Mouse (Mus musculus): ENCODE results near the gene Rcn1. TPM values are rescaled to one million over a fixed set of nuclear protein-coding genes. Genes with fewer than 3 reads are reported as not detected.

The Rcn1 gene
- polyA plus RNA-seq, 1 experiment from 2014 or later: 131 TPM

DNA sequence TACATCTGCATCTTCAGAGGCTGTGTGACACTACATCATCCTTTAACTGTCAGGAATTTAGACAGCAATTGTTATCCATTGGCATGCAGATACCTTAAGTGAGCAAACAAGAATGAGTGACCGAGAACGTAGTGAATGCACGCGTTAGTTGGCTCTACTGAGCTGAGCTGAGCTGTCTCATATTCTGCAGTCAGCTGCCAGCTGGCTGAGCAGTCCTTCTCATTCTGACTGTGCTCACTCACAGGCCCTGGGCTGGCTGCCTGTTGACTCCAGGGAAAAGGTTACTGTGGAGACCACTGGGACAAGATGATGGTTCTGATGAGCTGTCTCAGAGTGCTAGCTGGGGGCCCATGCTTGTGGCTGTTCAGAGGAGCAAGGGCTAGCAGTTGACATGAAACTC, 9.4 kb upstream of the Rcn1 start:
- H3K27ac ChIP-seq (replicated peaks; ENCODE audit: low read depth, low read length): no peak overlapping the region
- H3K9ac ChIP-seq (ENCODE audit: low read length): no peak overlapping the region
- H3K27me3 ChIP-seq (ENCODE audit: control insufficient read depth, insufficient read depth, low read length): no peaks in the 10 kb centered on the region
- H3K4me1 ChIP-seq (ENCODE audit: control insufficient read depth, insufficient read depth, low read length): no peaks in the 10 kb centered on the region
- 87% methylated on average over 4 of the region's 4 CpGs for WGBS
- no peak for DNase-seq (ENCODE audit: low spot score)
- no peak overlapping the region for H3K4me2 ChIP-seq (ENCODE audit: low read depth, severe bottlenecking)
- H3K36me3 ChIP-seq (ENCODE audit: control insufficient read depth, insufficient read depth, low read length): no peaks in the 10 kb centered on the region
- no peak for ATAC-seq (ENCODE audit: insufficient number of reproducible peaks, low FRiP score, low TSS enrichment, low read depth)
- H3K9me3 ChIP-seq (ENCODE audit: control insufficient read depth, low read length): no peaks in the 10 kb centered on the region
- no peak overlapping the region for H3K4me3 ChIP-seq (ENCODE audit: low read depth, low read length)

DNA sequence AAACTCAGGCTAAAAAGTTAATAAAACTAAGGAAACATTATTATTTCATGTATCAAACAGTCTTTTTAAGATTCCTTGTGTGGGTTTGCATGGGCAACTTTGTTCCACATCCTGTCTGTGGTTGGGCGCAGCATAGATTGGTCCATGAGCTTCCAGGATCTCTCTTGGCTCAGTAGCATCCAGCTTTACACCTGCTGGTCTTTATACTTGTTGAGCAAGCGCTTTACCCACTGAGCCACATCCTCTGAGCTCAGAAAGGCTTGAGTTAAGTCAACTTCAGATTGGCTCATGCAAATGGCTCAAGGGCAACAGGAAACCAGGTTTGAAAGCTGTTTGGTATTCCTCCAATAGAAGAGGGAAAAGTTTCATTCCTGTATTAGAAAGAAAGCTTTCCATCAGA, 3.1 kb upstream of the Rcn1 start:
- WGBS: 86% methylated on average over 2 of the region's 2 CpGs
- no peak overlapping the region for H3K4me3 ChIP-seq (ENCODE audit: low read depth, low read length)
- no peaks in the 10 kb centered on the region for H3K9me3 ChIP-seq (ENCODE audit: control insufficient read depth, low read length)
- H3K4me1 ChIP-seq (ENCODE audit: control insufficient read depth, insufficient read depth, low read length): peaks cover 9% of the 10 kb centered on the region
- no peak overlapping the region for H3K27ac ChIP-seq (replicated peaks; ENCODE audit: low read depth, low read length)
- H3K4me2 ChIP-seq (ENCODE audit: low read depth, severe bottlenecking): no peak overlapping the region
- ATAC-seq (ENCODE audit: insufficient number of reproducible peaks, low FRiP score, low TSS enrichment, low read depth) (no peak), DNase-seq (ENCODE audit: low spot score) (no peak)
- no peaks in the 10 kb centered on the region for H3K27me3 ChIP-seq (ENCODE audit: control insufficient read depth, insufficient read depth, low read length)
- no peaks in the 10 kb centered on the region for H3K36me3 ChIP-seq (ENCODE audit: control insufficient read depth, insufficient read depth, low read length)
- no peak overlapping the region for H3K9ac ChIP-seq (ENCODE audit: low read length)

GRCm38 (mm10) chr2:105400558-105400957, 1.4 kb upstream of the Rcn1 start:
- Histone ChIP-seq H3K4me1 (ENCODE audit: control insufficient read depth, insufficient read depth, low read length) (peaks cover 14% of the 10 kb centered on the region), H3K9me3 (ENCODE audit: control insufficient read depth, low read length) (no peaks in the 10 kb centered on the region), H3K27ac (replicated peaks; ENCODE audit: low read depth, low read length) (no peak overlapping the region), H3K9ac (ENCODE audit: low read length) (no peak overlapping the region), H3K27me3 (ENCODE audit: control insufficient read depth, insufficient read depth, low read length) (no peaks in the 10 kb centered on the region), H3K36me3 (ENCODE audit: control insufficient read depth, insufficient read depth, low read length) (no peaks in the 10 kb centered on the region), H3K4me3 (ENCODE audit: low read depth, low read length) (no peak overlapping the region), H3K4me2 (ENCODE audit: low read depth, severe bottlenecking) (no peak overlapping the region)
- no peak for ATAC-seq (ENCODE audit: insufficient number of reproducible peaks, low FRiP score, low TSS enrichment, low read depth)
- WGBS: 88% methylated on average over 4 of the region's 4 CpGs
- DNase-seq (ENCODE audit: low spot score): no peak

- 0% methylated on average over 31 of the region's 31 CpGs for WGBS
- Histone ChIP-seq H3K4me1 (ENCODE audit: control insufficient read depth, insufficient read depth, low read length) (peaks cover 14% of the 10 kb centered on the region), H3K9me3 (ENCODE audit: control insufficient read depth, low read length) (no peaks in the 10 kb centered on the region), H3K4me2 (ENCODE audit: low read depth, severe bottlenecking) (peak overlapping the region; percentile 84), H3K27me3 (ENCODE audit: control insufficient read depth, insufficient read depth, low read length) (no peaks in the 10 kb centered on the region), H3K36me3 (ENCODE audit: control insufficient read depth, insufficient read depth, low read length) (peaks cover 6% of the 10 kb centered on the region; the same call in 1 of the 2 replicates), H3K27ac (replicated peaks; ENCODE audit: low read depth, low read length) (peak overlapping the region; percentile 94), H3K9ac (ENCODE audit: low read length) (peak overlapping the region; percentile 95), H3K4me3 (ENCODE audit: low read depth, low read length) (peak overlapping the region; percentile 63)
- peak; percentile 74 for DNase-seq (ENCODE audit: low spot score)
- ATAC-seq (ENCODE audit: insufficient number of reproducible peaks, low FRiP score, low TSS enrichment, low read depth): peak; percentile 48
Observed at GRCm38 (mm10) chr2:105398636-105399084, 459 bp downstream of the Rcn1 start.

DNA sequence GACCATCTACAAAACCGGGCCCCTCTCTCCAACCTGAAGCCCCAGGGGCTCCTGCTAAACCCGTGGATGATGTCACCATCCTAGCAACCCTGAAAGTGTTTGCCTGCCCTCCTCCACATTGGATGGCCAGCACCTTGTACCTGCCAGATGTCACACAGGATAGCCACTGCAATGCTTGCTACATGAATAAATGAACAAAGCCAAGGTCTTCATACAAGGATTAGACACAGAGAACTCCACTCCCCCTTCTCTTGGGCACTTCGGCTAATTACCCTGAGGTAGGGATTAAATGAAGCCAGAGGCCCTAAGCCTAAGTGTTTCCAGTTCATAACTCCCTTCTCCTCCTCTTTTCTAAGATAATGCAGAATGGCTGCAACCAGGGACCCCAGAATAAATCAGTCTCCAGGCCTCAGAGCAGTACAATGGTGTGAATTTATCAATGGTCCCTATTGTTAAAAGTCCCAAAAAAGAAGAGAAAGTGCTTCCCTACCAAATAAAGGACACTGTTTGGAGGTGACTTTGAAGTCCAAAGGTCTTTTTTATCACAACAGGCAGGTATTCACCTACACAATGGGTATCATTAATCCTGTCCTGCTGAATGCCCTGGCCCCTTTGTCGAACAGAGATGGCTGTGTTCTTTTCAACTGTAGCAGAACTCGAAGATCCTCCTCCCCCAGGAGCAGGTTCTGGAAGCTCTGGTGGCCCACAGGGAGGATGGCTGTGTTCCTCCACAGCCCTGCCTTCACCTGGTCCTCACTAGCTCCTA, 1.5 kb downstream of the Rcn1 start:
- peaks cover 14% of the 10 kb centered on the region for H3K4me1 ChIP-seq (ENCODE audit: control insufficient read depth, insufficient read depth, low read length)
- no peak overlapping the region for H3K27ac ChIP-seq (replicated peaks; ENCODE audit: low read depth, low read length)
- peak overlapping the region; percentile 84 for H3K4me2 ChIP-seq (ENCODE audit: low read depth, severe bottlenecking)
- WGBS: 49% methylated on average over 5 of the region's 5 CpGs
- peak overlapping the region; percentile 95 for H3K9ac ChIP-seq (ENCODE audit: low read length)
- DNase-seq (ENCODE audit: low spot score): peak; percentile 29
- no peaks in the 10 kb centered on the region for H3K27me3 ChIP-seq (ENCODE audit: control insufficient read depth, insufficient read depth, low read length)
- no peaks in the 10 kb centered on the region for H3K9me3 ChIP-seq (ENCODE audit: control insufficient read depth, low read length)
- ATAC-seq (ENCODE audit: insufficient number of reproducible peaks, low FRiP score, low TSS enrichment, low read depth): no peak
- peak overlapping the region; percentile 63 for H3K4me3 ChIP-seq (ENCODE audit: low read depth, low read length)
- peaks cover 6% of the 10 kb centered on the region; the same call in 1 of the 2 replicates for H3K36me3 ChIP-seq (ENCODE audit: control insufficient read depth, insufficient read depth, low read length)

GRCm38 (mm10) chr2:105396066-105396465, 3.1 kb downstream of the Rcn1 start:
- Histone ChIP-seq H3K36me3 (ENCODE audit: control insufficient read depth, insufficient read depth, low read length) (peaks cover 12% of the 10 kb centered on the region; the same call in 1 of the 2 replicates), H3K9me3 (ENCODE audit: control insufficient read depth, low read length) (no peaks in the 10 kb centered on the region)
- 92% methylated on average over 9 of the region's 9 CpGs for WGBS

DNA sequence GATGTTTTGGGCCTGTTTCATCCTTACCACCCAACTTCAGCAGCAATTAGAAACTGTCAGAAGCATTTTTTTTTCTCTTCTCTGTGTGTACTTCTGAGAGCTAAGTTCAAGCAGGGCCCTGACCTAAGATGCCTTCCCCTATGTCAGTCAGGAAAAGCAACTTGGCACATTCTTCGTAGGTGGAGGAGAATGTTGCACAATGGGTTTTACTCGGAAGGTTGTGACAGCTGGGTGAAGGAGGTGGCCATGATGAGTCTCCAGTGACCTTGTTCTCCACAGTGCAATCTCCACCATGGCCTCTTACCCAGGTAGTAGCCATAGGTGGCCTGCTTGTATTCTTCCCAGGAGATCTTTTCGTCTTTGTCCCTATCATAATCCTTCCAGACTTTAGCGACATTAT, 4.7 kb downstream of the Rcn1 start:
- Histone ChIP-seq H3K9ac (ENCODE audit: low read length) (no peak overlapping the region), H3K27me3 (ENCODE audit: control insufficient read depth, insufficient read depth, low read length) (no peaks in the 10 kb centered on the region), H3K36me3 (ENCODE audit: control insufficient read depth, insufficient read depth, low read length) (peaks cover 14% of the 10 kb centered on the region; the same call in 1 of the 2 replicates), H3K4me2 (ENCODE audit: low read depth, severe bottlenecking) (no peak overlapping the region), H3K27ac (replicated peaks; ENCODE audit: low read depth, low read length) (no peak overlapping the region), H3K4me3 (ENCODE audit: low read depth, low read length) (no peak overlapping the region), H3K9me3 (ENCODE audit: control insufficient read depth, low read length) (no peaks in the 10 kb centered on the region), H3K4me1 (ENCODE audit: control insufficient read depth, insufficient read depth, low read length) (peaks cover 14% of the 10 kb centered on the region)
- ATAC-seq (ENCODE audit: insufficient number of reproducible peaks, low FRiP score, low TSS enrichment, low read depth) (no peak), DNase-seq (ENCODE audit: low spot score) (no peak)
- 91% methylated on average over 4 of the region's 4 CpGs for WGBS

More at GRCm38 (mm10) chr2:105396066-105396465, 3.1 kb downstream of the Rcn1 start:
- H3K4me3 ChIP-seq (ENCODE audit: low read depth, low read length): no peak overlapping the region
- no peak overlapping the region for H3K4me2 ChIP-seq (ENCODE audit: low read depth, severe bottlenecking)
- H3K4me1 ChIP-seq (ENCODE audit: control insufficient read depth, insufficient read depth, low read length): peaks cover 14% of the 10 kb centered on the region
- no peak overlapping the region for H3K9ac ChIP-seq (ENCODE audit: low read length)
- DNase-seq (ENCODE audit: low spot score): no peak
- H3K27ac ChIP-seq (replicated peaks; ENCODE audit: low read depth, low read length): no peak overlapping the region
- H3K27me3 ChIP-seq (ENCODE audit: control insufficient read depth, insufficient read depth, low read length): no peaks in the 10 kb centered on the region
- no peak for ATAC-seq (ENCODE audit: insufficient number of reproducible peaks, low FRiP score, low TSS enrichment, low read depth)

DNA sequence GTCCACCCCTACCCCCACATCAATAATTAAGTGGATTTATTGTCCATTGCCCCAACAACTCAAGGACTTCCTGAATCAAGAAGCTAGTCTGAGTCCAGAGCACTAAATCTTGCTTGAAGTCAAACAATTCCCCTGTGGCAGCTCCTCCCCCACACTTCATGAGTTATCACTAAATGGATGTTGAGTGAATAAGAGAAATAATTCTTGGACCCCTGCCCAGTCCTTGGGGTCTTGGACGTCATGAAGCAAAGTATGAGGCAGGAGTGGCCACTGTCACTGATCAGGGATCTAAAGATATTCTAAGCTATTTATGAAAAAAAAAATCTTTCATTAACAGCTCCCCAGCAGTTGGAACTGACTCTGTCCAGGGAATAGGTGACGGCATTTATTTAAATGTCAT, 6.6 kb downstream of the Rcn1 start:
- H3K36me3 ChIP-seq (ENCODE audit: control insufficient read depth, insufficient read depth, low read length): peaks cover 21% of the 10 kb centered on the region
- DNase-seq (ENCODE audit: low spot score): no peak

More for the DNA sequence above, 6.6 kb downstream of the Rcn1 start:
- ATAC-seq (ENCODE audit: insufficient number of reproducible peaks, low FRiP score, low TSS enrichment, low read depth): no peak
- Histone ChIP-seq H3K4me3 (ENCODE audit: low read depth, low read length) (no peak overlapping the region), H3K9me3 (ENCODE audit: control insufficient read depth, low read length) (no peaks in the 10 kb centered on the region), H3K4me1 (ENCODE audit: control insufficient read depth, insufficient read depth, low read length) (peaks cover 8% of the 10 kb centered on the region), H3K27me3 (ENCODE audit: control insufficient read depth, insufficient read depth, low read length) (no peaks in the 10 kb centered on the region), H3K4me2 (ENCODE audit: low read depth, severe bottlenecking) (no peak overlapping the region), H3K27ac (replicated peaks; ENCODE audit: low read depth, low read length) (no peak overlapping the region), H3K9ac (ENCODE audit: low read length) (no peak overlapping the region)
- WGBS: 83% methylated on average over 2 of the region's 2 CpGs

Measured in limb, embryonic 11.5 days (tissue).